Mouse (Mus musculus) heart, postnatal 10 days (tissue): Measurements from ENCODE around the gene Sntg2. TPM values are rescaled to one million over a fixed set of nuclear protein-coding genes. Genes with fewer than 3 reads are reported as not detected.

ENCODE experiments used
- DNase-seq, 2 experiments: peaks; one replicate each; pipeline ENCODE4 v3.0.0; 2021
- intact Hi-C: fragments of 180-260 bp; cut with DNase I; formaldehyde crosslinking; loops from one replicate; pipeline ENCODE4 v1.15.1; 2025
- total RNA-seq, 2 experiments: library from RNA; stranded (reverse); gene quantifications; 2 replicates each; pipeline ENCODE4 v1.2.3; 2021

Gene Sntg2
- total RNA-seq, 2 experiments from 2014 or later = 1.0 to 1.9 TPM

- intact Hi-C loops = loop anchor here (5.0 kb wide), 1 partner anchor 73 kb away; no protein-coding TSS in a partner anchor
- no peak for DNase-seq
Observed at GRCm38 (mm10) chr12:30129411-30129716, 243.8 kb downstream of the Sntg2 start.

DNA sequence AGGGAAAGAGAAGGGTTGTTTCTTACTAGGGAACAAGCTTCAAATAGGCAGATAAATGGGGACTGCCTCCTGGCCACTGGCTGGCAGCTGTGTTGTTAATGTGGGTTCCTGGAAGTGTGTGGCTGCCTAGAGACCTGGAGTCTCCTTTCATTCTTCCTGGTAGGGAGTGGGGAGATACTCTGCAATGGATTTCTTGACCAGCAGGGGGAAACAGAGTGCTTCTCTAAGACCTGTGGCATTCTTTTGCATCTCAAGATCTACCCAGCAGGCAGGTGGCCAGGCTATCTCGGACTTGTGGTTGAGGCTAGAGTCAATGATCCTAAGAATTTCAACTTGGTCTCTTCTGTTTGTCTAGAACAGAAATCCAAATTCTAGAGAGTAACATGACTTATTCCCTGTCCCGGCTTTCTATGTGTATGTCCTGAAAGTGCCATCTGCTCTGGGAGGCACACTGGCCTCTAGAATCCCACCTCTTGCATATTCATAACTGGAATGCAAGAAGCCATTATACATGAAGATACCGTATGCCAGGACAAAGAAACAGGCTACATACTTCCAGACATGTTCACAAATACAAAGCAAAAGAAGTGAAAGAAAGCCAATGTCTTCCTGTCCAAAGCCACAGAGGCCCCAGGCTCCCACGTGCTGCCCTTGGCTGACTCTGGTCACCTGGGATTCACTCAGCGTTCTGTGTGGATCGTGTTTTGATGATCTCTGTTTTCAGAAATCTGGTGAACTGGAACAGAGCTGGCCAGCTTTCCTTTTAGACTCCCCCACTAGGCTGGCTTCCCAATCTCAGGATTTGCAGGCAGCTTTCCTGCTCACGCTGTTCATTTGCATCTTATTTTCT, 244.4 kb downstream of the Sntg2 start:
- DNase-seq = peak; percentile 72 to 79
- intact Hi-C loops = loop anchor here (1.0 to 5.0 kb wide), 4 partner anchors 74 to 450 kb away; no protein-coding TSS in a partner anchor

Other genes with a start within 250 kb of the Sntg2 start
- not detected for gene Tpo, start 240.8 kb downstream of the Sntg2 start, total RNA-seq
- gene Tmem18, start 211.1 kb upstream of the Sntg2 start, total RNA-seq = 10 to 100 TPM; 10.1 to 11.1 TPM